Mouse (Mus musculus) limb, embryonic 15.5 days (tissue): ENCODE measurements at regions not wholly inside any gene's neighbourhood (a gene's known extent, or its start where the extent isn't known, plus 50 kb on each side); places are given as distances from the start of the nearest gene placed in this dataset.

ENCODE experiments used
- ATAC-seq: fragments of 200-750 bp; cut with Nextera tagmentation; 2 replicates; pipeline ENCODE4 v1.8.0; 2017; ENCODE audit warnings: low read depth, moderate TSS enrichment; ENCODE audit not compliant: insufficient number of reproducible peaks, low FRiP score, low TSS enrichment
- H3K27ac ChIP-seq: fragments of 300-500 bp; sonication (generic); 2 replicates; pipeline ENCODE4 v1.5.1; 2015; ENCODE audit warnings: moderate library complexity, mild to moderate bottlenecking, inconsistent platforms
- H3K27me3 ChIP-seq: fragments of 300-500 bp; sonication (generic); 2 replicates; pipeline ENCODE4 v1.6.1; 2015; ENCODE audit warnings: inconsistent platforms
- H3K36me3 ChIP-seq: fragments of 300-500 bp; sonication (generic); 2 replicates; pipeline ENCODE4 v1.6.1; 2015; ENCODE audit warnings: inconsistent platforms
- H3K4me1 ChIP-seq: fragments of 300-500 bp; sonication (generic); 2 replicates; pipeline ENCODE4 v1.6.1; 2015; ENCODE audit warnings: inconsistent platforms
- H3K4me2 ChIP-seq: fragments of 300-500 bp; sonication (generic); 2 replicates; pipeline ENCODE4 v1.6.1; 2015; ENCODE audit warnings: mild to moderate bottlenecking, inconsistent platforms
- H3K4me3 ChIP-seq: fragments of 300-500 bp; sonication (generic); 2 replicates; pipeline ENCODE4 v1.5.1; 2015; ENCODE audit warnings: mild to moderate bottlenecking, inconsistent platforms
- H3K9ac ChIP-seq: fragments of 300-500 bp; sonication (generic); 2 replicates; pipeline ENCODE4 v1.6.1; 2015; ENCODE audit warnings: inconsistent platforms
- H3K9me3 ChIP-seq: fragments of 300-500 bp; sonication (generic); 2 replicates; pipeline ENCODE4 v1.6.1; 2016; ENCODE audit warnings: inconsistent platforms
- WGBS: fragments of 180-500 bp; shearing (Covaris S2); methylation state at CpG from one replicate; pipeline ENCODE4 v1.1.7; 2015; 5-methylcytosine and 5-hydroxymethylcytosine counted together

- Histone ChIP-seq H3K4me3 (no peak overlapping the region), H3K36me3 (no peaks in the 10 kb centered on the region), H3K4me2 (peak overlapping the region; percentile 20; the same call in 1 of the 2 replicates), H3K9ac (no peak overlapping the region), H3K4me1 (peaks cover 51% of the 10 kb centered on the region), H3K27ac (peak overlapping the region; percentile 87), H3K9me3 (no peaks in the 10 kb centered on the region), H3K27me3 (no peaks in the 10 kb centered on the region)
- no peak for ATAC-seq
- WGBS, result 25% methylated on average over 8 of the region's 8 CpGs
Observed at GRCm38 (mm10) chr16:25042669-25043440, 243.8 kb upstream of the Tprg start.

- Histone ChIP-seq H3K4me1 (peaks cover 51% of the 10 kb centered on the region), H3K27me3 (no peaks in the 10 kb centered on the region), H3K9me3 (no peaks in the 10 kb centered on the region), H3K36me3 (no peaks in the 10 kb centered on the region), H3K4me3 (no peak overlapping the region), H3K9ac (no peak overlapping the region), H3K4me2 (no peak overlapping the region), H3K27ac (peak overlapping the region; percentile 59)
- ATAC-seq, result no peak
- WGBS, result 43% methylated on average over 3 of the region's 3 CpGs
Observed at GRCm38 (mm10) chr16:25044637-25045036, 242.0 kb upstream of the Tprg start.

GRCm38 (mm10) chr16:25047726-25048125, 238.9 kb upstream of the Tprg start:
- H3K9ac ChIP-seq, result no peak overlapping the region
- H3K4me1 ChIP-seq, result peaks cover 28% of the 10 kb centered on the region
- H3K4me3 ChIP-seq, result no peak overlapping the region
- H3K27ac ChIP-seq, result no peak overlapping the region
- WGBS, result 91% methylated on average over 2 of the region's 2 CpGs
- no peaks in the 10 kb centered on the region for H3K9me3 ChIP-seq
- no peaks in the 10 kb centered on the region for H3K36me3 ChIP-seq
- no peak overlapping the region for H3K4me2 ChIP-seq
- no peaks in the 10 kb centered on the region for H3K27me3 ChIP-seq
- ATAC-seq, result no peak

GRCm38 (mm10) chr16:25049928-25050510, 236.6 kb upstream of the Tprg start:
- Histone ChIP-seq H3K4me1 (peaks cover 5% of the 10 kb centered on the region), H3K4me3 (no peak overlapping the region), H3K4me2 (no peak overlapping the region), H3K36me3 (no peaks in the 10 kb centered on the region), H3K9me3 (no peaks in the 10 kb centered on the region), H3K27me3 (no peaks in the 10 kb centered on the region), H3K27ac (no peak overlapping the region), H3K9ac (no peak overlapping the region)
- WGBS, result 48% methylated on average over 7 of the region's 7 CpGs
- ATAC-seq, result no peak

GRCm38 (mm10) chr16:25051044-25051443, 235.6 kb upstream of the Tprg start:
- no peaks in the 10 kb centered on the region for H3K9me3 ChIP-seq
- 82% methylated on average over 5 of the region's 5 CpGs for WGBS
- no peaks in the 10 kb centered on the region for H3K4me1 ChIP-seq
- H3K36me3 ChIP-seq, result no peaks in the 10 kb centered on the region
- no peak overlapping the region for H3K4me3 ChIP-seq
- no peak overlapping the region for H3K4me2 ChIP-seq
- no peak overlapping the region for H3K9ac ChIP-seq
- H3K27me3 ChIP-seq, result no peaks in the 10 kb centered on the region
- no peak for ATAC-seq
- H3K27ac ChIP-seq, result no peak overlapping the region

GRCm38 (mm10) chr16:25052428-25052827, 234.2 kb upstream of the Tprg start:
- 69% methylated on average over 5 of the region's 5 CpGs for WGBS
- no peak overlapping the region for H3K27ac ChIP-seq

GRCm38 (mm10) chr16:25052917-25053343, 233.7 kb upstream of the Tprg start:
- 76% methylated on average over 5 of the region's 5 CpGs for WGBS
- ATAC-seq, result no peak
- H3K9ac ChIP-seq, result no peak overlapping the region
- peaks cover 4% of the 10 kb centered on the region for H3K4me1 ChIP-seq
- H3K27me3 ChIP-seq, result no peaks in the 10 kb centered on the region
- H3K4me3 ChIP-seq, result no peak overlapping the region
- H3K36me3 ChIP-seq, result no peaks in the 10 kb centered on the region
- no peaks in the 10 kb centered on the region for H3K9me3 ChIP-seq
- H3K27ac ChIP-seq, result peak overlapping the region; percentile 17; the same call in 1 of the 2 replicates
- H3K4me2 ChIP-seq, result no peak overlapping the region

More at GRCm38 (mm10) chr16:25052428-25052827, 234.2 kb upstream of the Tprg start:
- H3K4me1 ChIP-seq, result 0 out of 2 replicates have a peak, but pooled peaks cover 2% of the 10 kb centered on the region
- H3K9me3 ChIP-seq, result no peaks in the 10 kb centered on the region
- H3K4me3 ChIP-seq, result no peak overlapping the region
- H3K9ac ChIP-seq, result no peak overlapping the region
- ATAC-seq, result no peak
- H3K36me3 ChIP-seq, result no peaks in the 10 kb centered on the region
- no peak overlapping the region for H3K4me2 ChIP-seq
- H3K27me3 ChIP-seq, result no peaks in the 10 kb centered on the region

GRCm38 (mm10) chr16:25054304-25054703, 232.3 kb upstream of the Tprg start:
- no peak overlapping the region for H3K9ac ChIP-seq
- no peak for ATAC-seq
- H3K27me3 ChIP-seq, result no peaks in the 10 kb centered on the region
- H3K36me3 ChIP-seq, result no peaks in the 10 kb centered on the region
- no peaks in the 10 kb centered on the region for H3K9me3 ChIP-seq
- peaks cover 12% of the 10 kb centered on the region for H3K4me1 ChIP-seq
- no peak overlapping the region for H3K4me3 ChIP-seq
- H3K4me2 ChIP-seq, result no peak overlapping the region
- WGBS, result 93% methylated on average over 2 of the region's 2 CpGs
- H3K27ac ChIP-seq, result no peak overlapping the region

- Histone ChIP-seq H3K4me1 (peaks cover 23% of the 10 kb centered on the region), H3K4me2 (no peak overlapping the region), H3K4me3 (no peak overlapping the region), H3K27ac (no peak overlapping the region), H3K27me3 (no peaks in the 10 kb centered on the region), H3K9ac (no peak overlapping the region), H3K9me3 (no peaks in the 10 kb centered on the region), H3K36me3 (no peaks in the 10 kb centered on the region)
- ATAC-seq, result no peak
- 78% methylated on average over 9 of the region's 9 CpGs for WGBS
Observed at GRCm38 (mm10) chr16:25055376-25055775, 231.2 kb upstream of the Tprg start.

GRCm38 (mm10) chr16:25058051-25058747, 228.4 kb upstream of the Tprg start:
- Histone ChIP-seq H3K36me3 (no peaks in the 10 kb centered on the region), H3K4me3 (peak overlapping the region; percentile 58), H3K9me3 (no peaks in the 10 kb centered on the region), H3K4me1 (peaks cover 25% of the 10 kb centered on the region), H3K27me3 (no peaks in the 10 kb centered on the region), H3K27ac (peak overlapping the region; percentile 98), H3K4me2 (peak overlapping the region; percentile 65), H3K9ac (no peak overlapping the region)
- no peak for ATAC-seq
- 37% methylated on average over 11 of the region's 11 CpGs for WGBS

- peak overlapping the region; percentile 39 for H3K9ac ChIP-seq
- under 1% methylated on average over 36 of the region's 36 CpGs for WGBS
- peak overlapping the region; percentile 65 for H3K4me2 ChIP-seq
- H3K27ac ChIP-seq, result peak overlapping the region; percentile 98
- ATAC-seq, result peak; percentile 94
- H3K36me3 ChIP-seq, result no peaks in the 10 kb centered on the region
- H3K9me3 ChIP-seq, result no peaks in the 10 kb centered on the region
- peaks cover 25% of the 10 kb centered on the region for H3K4me1 ChIP-seq
- 0 out of 2 replicates have a peak, but pooled peaks cover 3% of the 10 kb centered on the region for H3K27me3 ChIP-seq
- H3K4me3 ChIP-seq, result peak overlapping the region; percentile 58
Observed at GRCm38 (mm10) chr16:25058812-25059501, 227.7 kb upstream of the Tprg start.
